Mouse (Mus musculus): ENCODE measurements at regions not wholly inside any gene's neighbourhood (a gene's known extent, or its start where the extent isn't known, plus 50 kb on each side); places are given as distances from the start of the nearest gene placed in this dataset.

DNA sequence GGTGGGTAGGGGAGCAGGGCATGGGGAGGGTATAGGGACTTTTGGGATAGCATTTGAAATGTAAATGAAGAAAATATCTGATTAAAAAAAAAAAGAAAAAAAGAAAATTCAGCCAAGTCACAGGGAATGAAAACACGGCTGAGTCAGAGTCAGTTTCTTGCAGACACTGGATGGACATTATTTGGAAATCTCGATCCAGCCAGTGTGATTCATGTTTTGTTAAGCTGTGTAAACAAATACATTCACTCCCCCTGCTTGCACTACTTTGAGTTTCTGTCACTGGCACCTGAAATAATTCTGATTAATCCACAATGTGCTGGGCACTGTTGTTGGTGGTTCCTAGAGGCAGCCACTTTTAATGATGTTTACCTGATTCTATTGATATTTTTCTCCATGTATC is 68.6 kb upstream of the Mtpn start:
- DNase-seq (ENCODE audit: extremely low spot score, low spot score), result no peak

DNA sequence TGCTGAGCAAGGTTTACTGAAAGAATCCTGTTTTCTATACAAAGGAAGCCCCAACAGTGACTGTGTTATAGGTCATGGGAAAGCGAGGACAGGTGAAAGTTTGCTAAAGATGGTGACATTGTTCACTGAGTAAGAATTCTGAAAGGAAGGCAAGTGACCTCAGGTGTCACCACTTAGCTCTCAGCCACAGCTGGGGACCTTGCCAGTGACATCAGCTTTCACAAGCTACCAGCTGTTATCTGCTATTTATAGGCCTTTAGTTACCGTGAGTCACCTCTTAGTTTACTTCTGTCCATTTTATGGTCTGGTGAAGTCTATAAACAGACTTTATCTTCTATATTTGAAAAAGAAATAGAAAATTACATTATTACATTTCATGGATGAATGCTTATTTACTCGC is 65.4 kb upstream of the Mtpn start:
- no peak for DNase-seq (ENCODE audit: extremely low spot score, low spot score)

DNA sequence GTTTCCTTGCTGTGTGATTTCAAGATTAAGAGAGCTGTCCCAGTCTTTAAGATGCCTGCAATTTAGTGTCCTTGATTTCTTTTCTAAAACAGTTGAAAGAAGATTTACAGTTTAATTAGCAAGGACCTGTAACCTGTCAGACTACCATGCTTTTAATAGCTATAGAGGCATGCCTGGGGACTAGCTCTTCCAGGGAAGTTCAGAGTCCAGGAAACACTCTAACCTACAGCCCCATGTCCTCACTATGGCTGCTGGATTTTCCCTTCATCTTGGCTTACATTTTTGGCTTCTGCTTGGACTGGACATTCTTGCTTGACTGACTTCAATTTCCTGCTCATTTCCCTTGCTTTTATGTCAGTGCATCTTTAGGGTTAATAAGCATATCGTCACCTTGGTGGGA is 61.7 kb upstream of the Mtpn start:
- no peak for DNase-seq (ENCODE audit: extremely low spot score, low spot score)

DNA sequence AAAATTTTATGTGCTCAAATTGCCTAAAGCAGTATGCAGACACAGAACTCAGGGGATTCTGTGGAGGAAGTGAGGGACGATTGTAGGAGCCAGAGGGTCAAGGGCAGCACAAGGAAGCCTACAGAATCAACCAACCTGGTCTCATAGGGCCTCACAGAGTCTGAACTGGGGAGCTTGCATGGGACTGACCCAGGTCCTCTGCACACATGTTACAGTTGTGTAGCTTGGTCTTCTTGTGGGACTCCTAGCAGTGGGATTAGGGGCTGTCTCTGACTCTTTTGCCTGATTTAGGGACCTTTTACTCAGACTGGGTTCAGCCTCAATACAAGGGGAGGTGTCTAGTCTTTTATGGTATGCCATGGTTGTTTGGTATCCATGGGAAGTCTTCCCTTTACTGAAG is 60.2 kb upstream of the Mtpn start:
- DNase-seq (ENCODE audit: extremely low spot score, low spot score), result no peak

DNA sequence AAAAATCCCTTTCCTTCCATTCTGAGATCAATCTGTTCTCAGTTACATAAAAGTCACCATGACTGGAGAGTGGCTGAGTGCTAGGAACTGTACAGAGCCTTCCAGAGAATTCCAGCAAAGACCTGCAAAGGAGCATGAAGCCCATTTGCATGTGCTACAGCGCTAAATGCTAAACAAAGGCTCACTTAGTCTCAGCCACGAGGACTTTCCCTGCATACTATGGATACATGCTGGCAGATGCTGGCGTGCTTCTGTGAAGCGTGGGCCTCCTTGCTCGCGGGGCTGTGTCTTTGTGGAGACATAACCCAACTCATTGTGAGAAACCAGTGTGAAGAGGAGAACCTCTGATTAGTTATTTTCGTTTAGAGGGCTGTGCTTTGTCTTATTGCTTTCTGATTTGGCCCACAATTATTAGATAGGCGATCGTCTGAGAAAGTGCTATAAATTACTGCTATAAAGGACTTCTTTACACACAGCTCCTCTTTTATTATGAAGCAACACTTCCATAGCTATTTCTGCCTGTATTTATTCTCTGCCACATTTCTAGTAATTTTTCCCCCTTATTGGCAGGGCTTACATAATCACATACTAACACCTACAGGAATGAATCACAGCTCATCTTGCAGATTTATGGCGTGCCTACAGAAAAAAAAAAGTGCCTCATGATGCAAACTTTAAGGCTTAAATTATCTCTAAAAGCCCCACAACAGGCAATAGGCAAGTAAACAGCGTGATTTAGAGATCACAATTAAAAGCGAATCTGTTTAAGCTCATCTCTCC is 58.9 kb upstream of the Mtpn start:
- DNase-seq (ENCODE audit: extremely low spot score, low spot score), result no peak

DNA sequence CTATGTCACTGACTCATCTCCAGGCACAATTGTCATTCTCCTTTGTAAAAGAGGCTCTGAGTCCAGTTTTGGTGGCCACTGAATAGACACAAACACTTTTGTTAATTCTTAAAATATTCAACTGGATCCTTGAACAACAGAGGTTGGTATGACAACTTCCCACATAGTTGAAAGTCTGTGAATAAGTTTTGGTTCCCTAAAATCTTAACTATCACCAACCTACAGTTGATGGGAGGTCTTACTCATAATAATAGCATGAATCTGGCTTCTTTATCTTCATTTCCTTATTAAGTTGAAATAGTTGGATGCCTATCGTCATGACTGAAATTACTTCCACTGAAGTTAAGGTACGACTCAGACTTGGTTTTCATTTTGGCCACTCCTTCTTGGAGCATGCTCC is 55.3 kb upstream of the Mtpn start:
- no peak for DNase-seq (ENCODE audit: extremely low spot score, low spot score)

DNA sequence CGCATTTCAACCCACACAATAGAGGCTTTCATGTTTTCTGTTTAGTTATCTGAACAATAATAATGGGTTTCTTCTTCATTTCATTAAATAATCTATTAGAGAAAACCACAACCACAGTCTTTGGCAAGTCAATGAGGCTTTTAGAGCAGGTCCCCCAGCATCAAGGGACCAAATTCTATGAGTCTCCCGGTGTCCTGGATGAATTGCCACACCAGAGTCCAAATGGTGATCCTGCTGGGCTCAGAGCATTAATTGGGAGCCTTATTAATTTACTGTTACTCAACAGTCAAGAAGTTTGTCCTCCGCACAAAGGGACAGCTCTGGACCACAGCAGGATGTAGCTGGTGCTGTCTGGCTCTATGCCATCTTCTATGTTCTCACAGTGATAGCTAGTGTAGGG is 52.5 kb upstream of the Mtpn start:
- no peak for DNase-seq (ENCODE audit: extremely low spot score, low spot score)
